In the genomic region with DNA sequence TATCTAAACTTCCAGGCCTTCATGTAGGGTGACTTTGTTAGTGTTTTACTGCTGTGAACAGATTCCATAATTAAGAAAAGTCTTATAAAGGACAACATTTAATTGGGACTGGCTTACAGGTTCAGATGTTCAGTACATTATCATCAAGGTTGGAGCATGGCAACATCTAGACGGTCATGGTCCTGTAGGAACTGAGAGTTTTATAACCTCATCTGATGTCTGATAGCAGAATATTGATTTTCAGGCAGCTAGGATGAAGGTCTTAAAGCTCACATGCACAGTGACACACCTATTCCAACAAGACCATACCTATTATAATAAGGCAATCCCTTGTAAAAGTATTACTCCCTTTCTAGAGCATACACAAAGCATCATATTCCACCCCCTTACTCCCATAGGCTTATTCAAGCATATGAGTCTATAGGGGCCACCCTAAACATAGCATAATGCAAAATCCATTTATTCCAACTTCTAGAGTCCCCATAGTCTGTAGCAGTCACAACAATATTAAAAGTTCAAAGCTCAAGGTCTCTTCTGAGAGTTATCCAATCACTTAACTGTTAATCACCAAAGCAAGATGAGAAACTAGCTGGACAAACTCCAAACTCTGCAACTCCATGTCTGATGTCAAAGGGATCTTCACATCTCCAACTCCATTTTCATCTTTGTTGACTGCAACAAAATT, we compare ENCODE assay signal across 16 mouse cellular contexts.
"Had no signal": no experiment of that assay in that cellular context is flagged by ENCODE, and none has a peak within 500 bp of the region (broad histone marks: within the 10 kb centered on the region; RNA-seq: fewer than 3 reads in every experiment).

No protein-coding gene starts in this region.

- H3K27ac ChIP-seq: neural tube, embryonic 13.5 days; neural tube, embryonic 15.5 days; stomach, embryonic 15.5 days; stomach, postnatal 0 days had no signal

- H3K4me3 ChIP-seq: neural tube, embryonic 13.5 days; neural tube, embryonic 15.5 days; stomach, embryonic 15.5 days had no signal

- H3K36me3 ChIP-seq: neural tube, embryonic 13.5 days; neural tube, embryonic 15.5 days; stomach, embryonic 15.5 days had no signal

- H3K4me2 ChIP-seq: neural tube, embryonic 13.5 days; neural tube, embryonic 15.5 days; stomach, embryonic 15.5 days had no signal

- H3K9me3 ChIP-seq: neural tube, embryonic 13.5 days; neural tube, embryonic 15.5 days; stomach, embryonic 15.5 days had no signal

- DNase-seq: retina, postnatal 1 day; right cerebral cortex, adult 18-20 months; right cerebral cortex, postnatal 14 days; right cerebral cortex, postnatal 25 days; right cerebral cortex, postnatal 4 days; spleen, adult 18-20 months; thymus, adult 18-20 months; thymus, adult 2 months; thymus, postnatal 14 days; thymus, postnatal 25 days; thymus, postnatal 36 days; thymus, postnatal 4 days had no signal

- H3K4me1 ChIP-seq: neural tube, embryonic 13.5 days; neural tube, embryonic 15.5 days; stomach, embryonic 15.5 days had no signal

- H3K9ac ChIP-seq: neural tube, embryonic 13.5 days; neural tube, embryonic 15.5 days; stomach, embryonic 15.5 days had no signal

- H3K27me3 ChIP-seq: neural tube, embryonic 13.5 days; neural tube, embryonic 15.5 days; stomach, embryonic 15.5 days had no signal
